Mouse (Mus musculus): ENCODE data around the gene Gm44805. TPM values are rescaled to one million over a fixed set of nuclear protein-coding genes. Genes with fewer than 3 reads are reported as not detected.

The Gm44805 gene
- not detected in 2 replicates for polyA plus RNA-seq (2012; ENCODE audit: low replicate concordance)

DNA sequence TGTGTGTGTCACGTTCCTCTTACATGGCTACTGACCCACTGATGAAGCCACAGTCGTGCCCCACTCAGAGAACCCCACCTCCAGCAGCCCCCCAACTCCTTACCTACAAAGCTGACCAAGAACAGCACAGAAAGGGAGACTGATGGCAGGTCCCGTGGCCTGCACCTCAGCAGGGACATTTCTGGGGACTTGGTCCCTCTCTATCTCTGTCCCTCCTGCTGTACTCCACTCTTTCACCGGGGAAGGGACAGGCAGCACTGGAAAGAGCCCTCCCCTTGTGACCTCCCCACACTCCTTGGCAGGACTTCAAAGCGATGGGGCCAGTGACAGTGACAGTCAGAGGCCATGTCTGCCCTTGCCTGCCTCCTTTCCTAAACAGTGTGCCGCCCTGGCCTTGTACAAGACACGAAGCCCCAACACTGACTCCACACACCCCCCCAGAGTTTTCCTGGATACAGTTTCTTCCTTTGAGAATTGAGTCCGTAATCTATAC, at the start of gene Gm44805, which contains the start of gene Apoc4:
Gene Gm44805, minus strand, starts transcription at position 222 of the 493 bp plus-strand sequence.
Gene Apoc4, minus strand, starts transcription at position 278 of the 493 bp plus-strand sequence.

DNA sequence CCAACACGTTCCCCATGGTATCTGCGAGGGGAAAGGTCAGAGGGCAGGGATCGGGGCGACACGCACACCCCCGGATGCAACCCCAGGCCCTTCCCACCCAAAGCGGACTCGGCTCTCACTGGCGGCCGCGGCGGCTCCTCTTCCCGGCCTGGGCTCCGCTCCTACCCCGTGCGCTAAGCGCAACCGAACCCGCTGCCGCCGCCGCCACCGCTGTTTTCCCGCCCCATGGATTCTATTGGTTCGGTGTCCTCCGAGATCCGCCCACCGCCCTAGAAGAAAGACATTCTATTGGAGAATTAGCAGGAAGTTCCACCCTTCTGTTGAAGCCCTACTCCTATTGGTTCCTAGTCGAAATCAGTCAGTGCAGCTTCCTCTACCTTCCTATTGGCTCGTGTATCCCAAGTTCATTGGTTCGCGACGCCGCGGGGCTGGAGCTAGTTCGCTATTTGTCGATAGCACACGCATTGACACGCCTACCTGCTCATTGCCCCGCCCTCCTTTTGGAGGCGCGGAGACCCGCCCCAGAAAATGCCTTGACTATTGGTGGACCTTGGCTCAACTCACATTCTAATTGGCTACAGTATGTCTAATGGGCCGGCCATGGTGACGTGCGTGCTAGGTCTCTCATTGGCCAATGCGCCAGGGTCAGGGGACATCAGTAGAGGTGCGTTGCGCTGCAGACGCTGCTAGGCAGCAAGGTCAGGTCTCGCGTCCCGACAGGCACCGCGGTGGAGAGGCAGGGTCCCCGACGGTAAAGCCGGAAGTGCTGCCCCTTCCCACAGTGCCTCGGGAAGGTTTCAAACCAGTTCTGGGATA, 34.2 kb upstream of the Gm44805 start, which contains the start of gene Tomm40:
Gene Tomm40, minus strand, starts transcription at position 200 of the 816 bp plus-strand sequence.

DNA sequence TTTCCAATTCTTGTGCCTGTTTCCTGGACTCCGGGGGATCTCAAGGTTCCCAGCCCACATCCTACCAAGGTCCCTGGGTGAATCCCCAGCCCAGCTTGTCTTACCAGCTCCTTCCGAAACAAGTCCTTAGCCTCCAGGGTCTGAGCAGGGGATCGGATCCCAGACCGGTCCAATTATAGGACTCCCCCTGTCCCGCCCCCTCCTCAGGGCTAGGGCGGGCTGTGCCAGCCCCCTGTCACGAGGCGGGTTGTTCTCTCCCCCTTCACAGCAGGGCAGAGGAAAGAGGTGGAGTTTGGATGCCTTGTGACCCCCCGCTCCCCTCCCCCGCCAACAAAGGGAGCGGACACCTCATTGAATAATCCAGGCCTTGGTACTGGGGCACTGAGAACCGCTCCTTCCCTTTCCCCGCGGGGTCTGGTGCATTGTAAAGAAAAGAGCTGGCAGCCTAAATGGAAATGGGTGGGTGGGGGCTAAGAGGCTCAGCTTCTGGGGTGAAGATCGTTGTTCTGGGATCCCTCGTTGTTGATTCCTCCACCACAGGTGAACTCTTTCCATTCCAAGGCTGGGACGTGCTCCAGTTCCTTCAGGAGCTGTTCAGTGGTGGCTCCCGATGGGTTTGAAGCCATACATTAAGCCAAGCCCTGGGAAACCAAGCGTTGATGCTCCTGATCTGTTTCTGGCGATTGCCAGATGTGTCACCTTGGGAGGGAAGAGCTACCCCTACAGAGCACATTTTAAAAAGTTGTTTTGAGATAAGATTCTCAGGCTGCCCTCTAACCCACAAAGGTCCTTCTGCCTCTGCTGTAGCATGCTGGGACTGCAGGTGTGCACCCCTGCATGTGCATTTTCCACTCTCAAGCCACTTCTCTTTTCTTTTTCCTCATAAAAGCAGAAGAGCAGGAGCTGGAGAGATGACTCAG, 17.9 kb upstream of the Gm44805 start, which contains the start of gene Apoe:
Gene Apoe, minus strand, starts transcription at position 282 of the 920 bp plus-strand sequence.

DNA sequence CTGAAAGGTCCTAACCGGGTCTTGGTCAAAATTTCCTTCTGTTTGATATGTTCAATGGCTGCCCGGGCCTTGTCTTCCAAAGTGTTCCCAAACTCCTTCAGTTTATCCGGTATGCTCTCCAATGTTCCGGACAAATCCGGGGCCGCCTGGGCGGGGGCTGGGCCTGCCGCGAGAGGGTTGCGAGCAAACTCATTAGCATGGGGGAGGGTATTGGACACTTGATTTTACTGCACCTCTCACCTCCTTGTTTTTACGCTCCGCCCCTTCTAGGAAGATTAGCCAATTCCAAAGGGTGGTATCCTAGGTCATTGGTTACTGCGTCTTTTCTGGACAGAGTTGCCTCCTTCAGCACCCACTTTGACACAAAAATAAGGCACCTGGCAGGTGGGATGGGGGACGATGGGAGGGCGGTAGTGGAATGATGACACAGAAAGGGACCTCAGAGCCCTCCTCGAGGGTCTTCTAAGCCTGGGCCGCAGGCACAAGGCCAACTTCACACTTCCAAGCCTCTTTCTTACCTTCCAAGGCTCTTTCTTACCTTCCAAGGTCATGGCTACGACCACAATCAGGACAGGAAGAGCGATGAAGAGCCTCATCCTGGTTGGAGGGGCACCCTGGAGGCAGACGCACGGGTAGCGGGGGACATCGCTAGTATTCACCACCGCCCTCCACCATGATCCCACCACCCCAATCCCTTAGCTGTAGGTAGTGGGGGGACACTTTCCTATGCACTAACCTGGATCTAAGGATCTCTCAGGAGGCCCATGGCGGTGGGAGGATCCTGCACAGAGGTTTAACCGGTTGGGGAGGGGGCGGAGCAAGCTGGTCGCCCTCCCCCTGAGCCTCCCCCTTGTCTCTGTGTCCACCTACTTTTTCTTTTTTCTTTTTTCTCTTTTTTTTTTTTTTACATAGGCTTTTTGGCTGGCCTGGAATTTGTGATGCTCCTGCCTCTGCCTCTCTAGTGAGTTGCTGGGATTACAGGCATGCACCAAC, 10.9 kb upstream of the Gm44805 start, which contains the start of gene Apoc1:
Gene Apoc1, minus strand, starts transcription at position 788 of the 993 bp plus-strand sequence.

DNA sequence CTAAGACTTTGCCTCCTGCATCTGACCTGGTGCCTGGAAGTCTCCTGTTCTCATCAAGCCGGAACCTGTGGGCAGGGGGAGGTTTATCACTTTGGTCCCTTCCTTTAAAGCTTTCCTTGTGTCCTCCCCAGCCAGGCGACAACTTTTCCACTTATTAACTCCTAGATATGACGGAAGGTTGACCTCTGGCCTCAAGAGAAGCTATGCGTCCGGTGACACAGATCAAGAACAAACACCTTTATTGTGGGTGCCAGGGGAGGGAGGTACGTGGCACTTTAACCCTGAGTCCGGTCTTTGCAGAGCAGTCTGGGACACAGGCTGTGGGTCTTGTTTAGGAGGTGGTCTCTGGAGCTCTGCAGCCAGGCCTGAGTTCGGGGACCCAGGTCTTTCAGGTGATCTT, 3.4 kb downstream of the Gm44805 start, which contains the start of gene Apoc2:
Gene Apoc2, minus strand, starts transcription at position 70 of the 400 bp plus-strand sequence.

DNA sequence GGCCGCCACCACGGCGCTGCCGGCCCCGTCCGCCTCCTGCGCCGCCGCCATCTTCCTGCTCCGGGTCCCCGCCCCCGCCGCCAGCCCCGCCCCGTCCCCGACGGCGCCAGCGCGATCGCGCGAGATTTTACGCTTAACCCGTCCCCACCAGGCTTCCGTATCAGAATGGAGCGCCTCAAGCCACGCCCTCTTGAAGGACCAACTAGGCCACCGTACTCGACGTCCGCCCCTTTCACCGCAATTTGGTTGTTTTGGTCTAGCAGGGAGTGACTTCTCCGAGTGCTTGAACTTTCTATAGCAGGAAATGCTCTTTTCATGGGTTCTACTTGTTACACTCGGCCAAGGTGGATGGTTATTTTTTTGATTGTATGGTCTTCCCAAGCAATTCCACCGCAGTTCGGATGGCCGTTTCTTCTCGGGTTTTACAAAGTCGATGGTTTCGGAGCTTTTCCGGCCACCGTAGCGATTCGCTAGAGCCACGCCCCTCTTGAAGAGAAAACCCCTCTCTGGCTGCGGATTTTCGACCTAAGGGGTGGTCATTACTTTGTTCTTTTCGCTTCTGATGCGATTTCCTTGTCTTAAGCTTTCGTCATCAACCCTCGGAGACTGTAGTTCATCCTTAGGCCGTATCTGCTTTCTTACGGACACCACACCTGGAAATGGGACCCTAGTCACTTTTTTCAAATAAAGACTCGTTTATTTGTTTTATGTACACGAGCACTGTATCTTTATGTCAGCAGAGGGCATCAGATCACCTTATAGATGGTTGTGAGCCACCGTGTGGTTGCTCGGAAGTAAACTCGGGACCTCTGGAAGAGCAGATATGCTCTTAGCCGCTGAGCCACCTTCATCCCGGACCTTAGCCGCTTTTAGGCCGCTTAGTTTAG, 16.0 kb downstream of the Gm44805 start, which contains the start of gene Clptm1:
Gene Clptm1, minus strand, starts transcription at position 79 of the 887 bp plus-strand sequence.

DNA sequence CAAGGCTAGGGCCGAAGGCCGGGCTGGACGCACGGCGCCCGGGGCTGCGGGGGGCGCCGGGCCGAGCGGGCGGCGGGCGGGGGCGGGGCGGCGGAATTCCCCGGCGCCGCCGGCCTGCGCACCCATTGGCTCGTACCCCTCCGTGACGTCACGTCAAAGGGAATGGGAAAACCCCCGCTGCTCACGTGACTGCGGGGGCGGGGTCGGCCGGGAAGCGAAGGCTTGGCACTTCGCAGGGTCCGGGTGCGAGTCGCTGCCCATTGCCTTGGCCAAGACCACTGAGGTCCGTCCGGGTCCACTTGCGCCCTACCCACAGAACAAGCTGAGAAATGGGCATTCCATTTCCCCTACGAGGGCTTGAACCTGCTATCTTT, 51.9 kb downstream of the Gm44805 start, which contains the start of gene Relb:
Gene Relb, minus strand, starts transcription at position 78 of the 374 bp plus-strand sequence.

Other genes with a start within 250 kb of the Gm44805 start
- 18.3 and 53.5 TPM in 2 replicates for gene Mark4, start 222.6 kb downstream of the Gm44805 start, polyA plus RNA-seq (2012; ENCODE audit: low replicate concordance)
- 0.96 and 3.4 TPM in 2 replicates for gene Exoc3l2, start 218.1 kb downstream of the Gm44805 start, polyA plus RNA-seq (2012; ENCODE audit: low replicate concordance)
- gene Bloc1s3, start 173.1 kb downstream of the Gm44805 start, polyA plus RNA-seq (2012; ENCODE audit: low replicate concordance), result 5.1 and 6.1 TPM in 2 replicates
- gene Trappc6a, start 173.0 kb downstream of the Gm44805 start, polyA plus RNA-seq (2012; ENCODE audit: low replicate concordance), result 53.1 and 54.0 TPM in 2 replicates
- 0.13 and 0.14 TPM in 2 replicates for gene Nkpd1, start 163.6 kb downstream of the Gm44805 start, polyA plus RNA-seq (2012; ENCODE audit: low replicate concordance)
- 143 and 152 TPM in 2 replicates for gene Ppp1r37, start 118.3 kb downstream of the Gm44805 start, polyA plus RNA-seq (2012; ENCODE audit: low replicate concordance)
- gene Zfp296, start 104.1 kb downstream of the Gm44805 start, polyA plus RNA-seq (2012; ENCODE audit: low replicate concordance), result 10.0 and 11.1 TPM in 2 replicates
- 22.7 and 43.0 TPM in 2 replicates for gene Gemin7, start 103.8 kb downstream of the Gm44805 start, polyA plus RNA-seq (2012; ENCODE audit: low replicate concordance)
- gene Clasrp, start 76.9 kb downstream of the Gm44805 start, polyA plus RNA-seq (2012; ENCODE audit: low replicate concordance), result 117 and 363 TPM in 2 replicates
- gene Relb, start 52.0 kb downstream of the Gm44805 start, polyA plus RNA-seq (2012; ENCODE audit: low replicate concordance), result 13.7 and 26.5 TPM in 2 replicates
- gene Clptm1, start 16.4 kb downstream of the Gm44805 start, polyA plus RNA-seq (2012; ENCODE audit: low replicate concordance), result 187 and 280 TPM in 2 replicates
- not detected in 2 replicates for gene Apoc2, start 3.5 kb downstream of the Gm44805 start, polyA plus RNA-seq (2012; ENCODE audit: low replicate concordance)
- not detected in 2 replicates for gene Apoc4, start 56 bp upstream of the Gm44805 start, polyA plus RNA-seq (2012; ENCODE audit: low replicate concordance)
- 0.99 TPM in 1 of 2 replicates, not detected in the other for gene Apoc1, start 11.2 kb upstream of the Gm44805 start, polyA plus RNA-seq (2012; ENCODE audit: low replicate concordance)
- gene Apoe, start 17.8 kb upstream of the Gm44805 start, polyA plus RNA-seq (2012; ENCODE audit: low replicate concordance), result 178 and 422 TPM in 2 replicates
- 213 and 277 TPM in 2 replicates for gene Tomm40, start 34.0 kb upstream of the Gm44805 start, polyA plus RNA-seq (2012; ENCODE audit: low replicate concordance)
- 4.9 and 6.0 TPM in 2 replicates for gene Nectin2, start 69.1 kb upstream of the Gm44805 start, polyA plus RNA-seq (2012; ENCODE audit: low replicate concordance)
- 6.0 and 6.9 TPM in 2 replicates for gene Bcam, start 89.6 kb upstream of the Gm44805 start, polyA plus RNA-seq (2012; ENCODE audit: low replicate concordance)
- gene Cblc, start 115.4 kb upstream of the Gm44805 start, polyA plus RNA-seq (2012; ENCODE audit: low replicate concordance), result 0.51 TPM in 1 of 2 replicates, not detected in the other
- gene Bcl3, start 141.3 kb upstream of the Gm44805 start, polyA plus RNA-seq (2012; ENCODE audit: low replicate concordance), result 67.9 and 83.4 TPM in 2 replicates
- gene Gm19345, start 170.6 kb upstream of the Gm44805 start, polyA plus RNA-seq (2012; ENCODE audit: low replicate concordance), result not detected in 2 replicates
- gene Ceacam16, start 179.9 kb upstream of the Gm44805 start, polyA plus RNA-seq (2012; ENCODE audit: low replicate concordance), result 3.5 and 10.5 TPM in 2 replicates
- gene Ceacam19, start 206.5 kb upstream of the Gm44805 start, polyA plus RNA-seq (2012; ENCODE audit: low replicate concordance), result not detected in 2 replicates
- gene Pvr, start 239.7 kb upstream of the Gm44805 start, polyA plus RNA-seq (2012; ENCODE audit: low replicate concordance), result 0.60 and 0.87 TPM in 2 replicates

Data from leukemia stem cell, adult 10-12 weeks (primary cell).